Mouse (Mus musculus): ENCODE data around the gene Mpo.

- TF ChIP-seq USF1 (IDR thresholded peaks at IDR 0.05; ENCODE audit: low read depth) (no peak), CTCF (IDR thresholded peaks at IDR 0.05; ENCODE audit: control insufficient read depth, insufficient read depth, insufficient read length) (no peak), MYOG (IDR thresholded peaks at IDR 0.05; ENCODE audit: control insufficient read depth, extremely low read depth, insufficient read length) (no peak), MAX (IDR thresholded peaks at IDR 0.05) (no peak), CEBPB (IDR thresholded peaks at IDR 0.05; ENCODE audit: low read depth) (no peak)
Measured at GRCm38 (mm10) chr11:87751491-87751966, 41.9 kb upstream of the Mpo start.

Measured in C2C12 (cell line).